Mouse (Mus musculus) intestine, embryonic 14.5 days (tissue): ENCODE results near the gene Jmjd1c. TPM values are rescaled to one million over a fixed set of nuclear protein-coding genes. Genes with fewer than 3 reads are reported as not detected.

ENCODE experiments used
- ATAC-seq: fragments of 200-750 bp; cut with Nextera tagmentation; replicated peaks from 2 replicates; pipeline ENCODE4 v1.8.0; 2017; ENCODE audit warnings: low read depth, moderate number of reproducible peaks, moderate TSS enrichment, moderate library complexity; ENCODE audit not compliant: low FRiP score, low TSS enrichment
- DNase-seq: peaks from one replicate; pipeline ENCODE4 v3.0.0-alpha.2; 2018; ENCODE audit warnings: low spot score
- H3K27ac ChIP-seq: fragments of 300-500 bp; sonication (generic); 2 replicates; pipeline ENCODE4 v1.5.1; 2014; ENCODE audit warnings: low read depth, mild to moderate bottlenecking, control low read depth
- H3K27me3 ChIP-seq: fragments of 300-500 bp; sonication (generic); replicated peaks from 2 replicates; pipeline ENCODE4 v1.6.1; 2014; ENCODE audit warnings: low read length, control low read depth; ENCODE audit not compliant: control insufficient read depth, insufficient read depth
- H3K36me3 ChIP-seq: fragments of 300-500 bp; sonication (generic); 2 replicates; pipeline ENCODE4 v1.6.1; 2014; ENCODE audit warnings: low read length, control low read depth; ENCODE audit not compliant: control insufficient read depth, insufficient read depth
- H3K4me1 ChIP-seq: fragments of 300-500 bp; sonication (generic); replicated peaks from 2 replicates; pipeline ENCODE4 v1.6.1; 2014; ENCODE audit warnings: low read length, control low read depth, mixed read lengths; ENCODE audit not compliant: control insufficient read depth, insufficient read depth
- H3K4me2 ChIP-seq: fragments of 300-500 bp; sonication (generic); 2 replicates; pipeline ENCODE4 v1.6.1; 2014; ENCODE audit warnings: low read length
- H3K4me3 ChIP-seq: fragments of 300-500 bp; sonication (generic); 2 replicates; pipeline ENCODE4 v1.5.1; 2014; ENCODE audit warnings: low read depth, low read length, control low read depth, mixed read lengths
- H3K9ac ChIP-seq: fragments of 300-500 bp; sonication (generic); 2 replicates; pipeline ENCODE4 v1.6.1; 2014; ENCODE audit warnings: mild to moderate bottlenecking, low read length
- H3K9me3 ChIP-seq: fragments of 300-500 bp; sonication (generic); 2 replicates; pipeline ENCODE4 v1.6.1; 2016; ENCODE audit warnings: low read length, control low read depth; ENCODE audit not compliant: control insufficient read depth
- WGBS: fragments of 180-500 bp; shearing (Covaris S2); extraction: QIAGEN DNeasy Blood & Tissue Kit; methylation state at CpG from one replicate; pipeline ENCODE4 v1.1.7; 2014; 5-methylcytosine and 5-hydroxymethylcytosine counted together
- polyA plus RNA-seq: library from polyadenylated mRNA; unstranded; fragments of >200 nt; fragmentation: Nextera tagmentation; extraction: Ambion mirVana; gene quantifications from 2 replicates; pipeline ENCODE4 v1.2.1, GENCODE M21; 2014

Jmjd1c gene
- polyA plus RNA-seq, 1 experiment from 2014 or later: 47.5 TPM

DNA sequence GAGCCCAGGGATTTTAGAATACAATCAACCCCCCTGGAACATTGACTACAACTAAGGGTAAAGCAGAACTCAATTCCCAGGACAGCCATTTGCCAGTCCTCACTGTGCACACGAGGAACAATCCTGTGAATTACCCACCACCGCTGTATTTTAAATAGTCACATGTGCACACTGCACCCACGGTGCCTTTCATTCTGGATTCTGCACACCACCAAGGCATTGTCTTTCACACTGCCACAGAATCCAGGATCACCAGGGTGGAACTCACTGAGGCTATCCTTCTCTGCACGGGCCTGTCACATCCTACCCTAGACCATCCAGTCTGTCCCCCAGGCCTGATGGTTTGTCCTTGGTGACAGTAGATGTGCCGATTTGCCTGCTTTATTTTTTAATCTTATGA lies 30.0 kb upstream of the Jmjd1c start:
- no peak for ATAC-seq

DNA sequence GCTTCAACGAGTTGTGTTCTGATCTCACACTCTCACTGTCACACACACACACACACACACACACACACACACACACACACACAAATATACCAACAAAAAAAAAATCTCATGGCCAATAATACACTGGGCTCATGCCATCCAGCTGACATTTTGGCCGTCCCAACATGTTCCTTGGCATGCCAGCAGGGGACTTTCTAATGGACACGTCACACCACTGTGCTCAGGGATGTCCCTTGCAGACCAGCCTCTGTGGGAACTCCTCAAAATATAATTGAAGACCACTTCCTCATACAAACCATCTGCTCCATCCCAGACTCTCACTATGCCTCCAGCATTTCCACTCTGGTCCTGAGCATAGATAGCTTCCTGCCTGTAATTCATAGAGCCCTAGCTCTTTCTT lies 29.5 kb upstream of the Jmjd1c start:
- 78% methylated on average over 3 of the region's 3 CpGs for WGBS

More for the DNA sequence above, 30.0 kb upstream of the Jmjd1c start:
- DNase-seq: no peak
- no peak overlapping the region for H3K4me2 ChIP-seq
- no peak overlapping the region for H3K27ac ChIP-seq
- no peaks in the 10 kb centered on the region for H3K36me3 ChIP-seq
- no peaks in the 10 kb centered on the region for H3K9me3 ChIP-seq
- no peaks in the 10 kb centered on the region for H3K27me3 ChIP-seq
- peaks cover 4% of the 10 kb centered on the region; the same call in 1 of the 2 replicates for H3K4me1 ChIP-seq
- 60% methylated on average over 5 of the region's 5 CpGs for WGBS
- no peak overlapping the region for H3K9ac ChIP-seq
- H3K4me3 ChIP-seq: no peak overlapping the region

DNA sequence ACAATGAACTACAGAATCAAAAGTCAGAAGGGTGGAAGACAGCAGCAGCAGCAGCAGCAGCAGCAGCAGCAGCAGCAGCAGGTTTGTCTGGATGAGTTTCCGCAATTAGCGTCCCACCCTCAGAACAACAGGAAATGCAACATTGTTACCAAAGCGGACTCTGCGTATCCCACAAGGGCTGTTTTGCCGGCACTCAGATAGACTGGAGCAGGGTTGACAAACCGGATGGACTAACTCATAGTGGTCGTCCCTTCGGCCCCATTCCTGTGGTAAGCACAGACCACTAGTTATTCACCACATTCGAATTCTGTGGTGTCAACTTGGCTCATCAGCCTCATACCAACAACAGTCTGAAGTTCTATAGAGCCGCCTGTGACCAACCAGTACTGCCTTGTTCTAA lies 26.9 kb upstream of the Jmjd1c start:
- no peak for DNase-seq
- WGBS: 89% methylated on average over 10 of the region's 10 CpGs
- no peak for ATAC-seq
- no peaks in the 10 kb centered on the region for H3K27me3 ChIP-seq
- no peak overlapping the region for H3K4me2 ChIP-seq
- H3K9ac ChIP-seq: no peak overlapping the region
- no peaks in the 10 kb centered on the region for H3K36me3 ChIP-seq
- H3K4me1 ChIP-seq: no peaks in the 10 kb centered on the region; the same call in 1 of the 2 replicates
- no peak overlapping the region for H3K27ac ChIP-seq
- no peaks in the 10 kb centered on the region for H3K9me3 ChIP-seq
- no peak overlapping the region for H3K4me3 ChIP-seq

More for the DNA sequence above, 29.5 kb upstream of the Jmjd1c start:
- Histone ChIP-seq H3K4me3 (no peak overlapping the region), H3K9me3 (no peaks in the 10 kb centered on the region), H3K4me2 (no peak overlapping the region), H3K27me3 (no peaks in the 10 kb centered on the region), H3K27ac (no peak overlapping the region), H3K9ac (no peak overlapping the region), H3K36me3 (no peaks in the 10 kb centered on the region), H3K4me1 (peaks cover 4% of the 10 kb centered on the region; the same call in 1 of the 2 replicates)
- ATAC-seq: no peak
- DNase-seq: no peak

DNA sequence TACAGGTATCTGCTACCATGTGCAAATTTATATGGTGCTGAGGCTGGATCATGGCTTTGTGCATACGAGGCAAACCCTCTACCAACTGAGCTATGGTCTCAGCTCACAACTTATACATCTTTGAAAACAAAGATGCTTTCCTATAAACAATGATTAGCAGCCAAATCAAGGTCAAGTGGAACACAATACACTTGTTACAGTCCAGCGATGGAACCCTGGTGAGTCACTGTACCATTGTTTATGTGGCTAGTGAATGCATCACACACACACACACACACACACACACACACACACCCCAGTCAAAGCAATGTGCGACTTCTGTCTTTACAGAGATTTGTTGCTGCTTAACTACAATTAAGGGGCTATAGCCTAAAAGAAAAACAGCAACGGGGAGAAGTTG lies 24.5 kb upstream of the Jmjd1c start:
- Histone ChIP-seq H3K4me2 (no peak overlapping the region), H3K27ac (no peak overlapping the region), H3K9ac (no peak overlapping the region), H3K9me3 (no peaks in the 10 kb centered on the region), H3K4me1 (no peaks in the 10 kb centered on the region), H3K36me3 (no peaks in the 10 kb centered on the region), H3K27me3 (no peaks in the 10 kb centered on the region), H3K4me3 (no peak overlapping the region)
- DNase-seq (no peak), ATAC-seq (no peak)
- whole genome bisulfite sequencing: 75% methylated on average over 4 of the region's 4 CpGs

DNA sequence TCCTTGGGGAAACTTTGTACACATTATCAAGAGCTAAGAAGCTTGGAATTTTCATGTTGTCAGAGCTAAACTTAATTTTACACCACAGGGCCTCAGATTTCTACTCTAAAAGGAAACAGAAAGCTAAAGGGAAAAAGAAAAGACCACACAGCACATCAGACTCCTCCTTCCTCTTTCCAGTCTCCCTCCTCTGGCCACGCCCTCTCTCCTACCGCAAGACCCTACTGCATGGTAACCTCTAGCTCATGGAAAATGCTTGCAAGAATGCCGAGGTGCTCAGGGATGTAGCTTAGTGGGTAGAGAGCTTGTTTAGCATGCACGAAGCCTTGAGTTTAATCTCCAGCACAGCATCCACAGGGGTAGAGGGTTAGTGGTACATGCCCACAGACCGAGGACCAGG lies 24.0 kb upstream of the Jmjd1c start:
- Histone ChIP-seq H3K36me3 (no peaks in the 10 kb centered on the region), H3K4me2 (no peak overlapping the region), H3K4me3 (no peak overlapping the region), H3K4me1 (no peaks in the 10 kb centered on the region), H3K27me3 (no peaks in the 10 kb centered on the region), H3K27ac (no peak overlapping the region), H3K9ac (no peak overlapping the region), H3K9me3 (no peaks in the 10 kb centered on the region)
- DNase-seq (no peak), ATAC-seq (no peak)
- 87% methylated on average over 5 of the region's 5 CpGs for WGBS

DNA sequence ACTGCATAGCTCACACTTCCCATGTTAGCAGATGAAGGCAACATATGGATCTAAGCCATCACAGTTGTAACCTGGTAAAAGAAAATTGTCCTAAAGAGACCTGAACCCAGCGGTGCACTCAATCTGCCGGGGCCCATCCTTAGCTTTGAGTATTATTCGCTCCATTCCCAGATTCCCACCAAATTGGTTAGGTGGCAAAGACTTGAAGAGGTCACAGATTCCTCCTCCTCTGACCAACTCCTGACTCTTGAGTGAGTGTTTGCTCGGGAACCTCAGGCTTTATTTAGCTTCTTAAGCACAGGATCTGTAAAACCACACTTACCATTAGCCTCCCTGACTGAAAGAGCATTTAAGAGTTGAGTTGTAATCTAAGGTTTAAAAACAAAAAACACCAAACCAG lies 23.3 kb upstream of the Jmjd1c start:
- WGBS: 93% methylated on average over 4 of the region's 4 CpGs
- Histone ChIP-seq H3K4me1 (no peaks in the 10 kb centered on the region), H3K27ac (no peak overlapping the region), H3K4me3 (no peak overlapping the region), H3K9ac (no peak overlapping the region), H3K4me2 (no peak overlapping the region), H3K27me3 (no peaks in the 10 kb centered on the region), H3K36me3 (no peaks in the 10 kb centered on the region), H3K9me3 (no peaks in the 10 kb centered on the region)
- no peak for ATAC-seq
- no peak for DNase-seq

DNA sequence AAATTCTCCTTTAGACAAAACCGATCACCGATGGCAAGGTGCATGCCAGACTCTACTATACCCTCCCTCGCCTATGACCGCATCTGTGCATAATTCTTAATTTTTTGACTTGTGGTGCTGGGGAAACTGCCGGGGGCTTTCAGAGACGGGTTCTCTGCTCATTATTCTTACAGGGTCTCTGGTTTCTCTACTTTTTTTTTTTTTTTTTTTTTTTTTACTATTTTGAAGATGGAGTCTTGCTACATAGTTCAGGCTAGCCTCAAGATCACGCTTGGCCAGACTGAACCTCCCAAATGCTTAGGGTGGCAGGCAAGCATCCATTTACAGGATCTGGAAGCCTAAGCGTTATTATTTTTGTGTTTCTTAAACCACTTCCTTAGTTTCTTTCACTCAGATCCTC lies 22.3 kb upstream of the Jmjd1c start:
- H3K4me2 ChIP-seq: no peak overlapping the region
- ATAC-seq (no peak), DNase-seq (no peak)
- no peak overlapping the region for H3K4me3 ChIP-seq
- H3K27me3 ChIP-seq: no peaks in the 10 kb centered on the region
- WGBS: 93% methylated on average over 8 of the region's 8 CpGs
- no peaks in the 10 kb centered on the region; the same call in 1 of the 2 replicates for H3K4me1 ChIP-seq
- H3K36me3 ChIP-seq: no peaks in the 10 kb centered on the region
- no peak overlapping the region for H3K27ac ChIP-seq
- H3K9me3 ChIP-seq: no peaks in the 10 kb centered on the region
- no peak overlapping the region for H3K9ac ChIP-seq

DNA sequence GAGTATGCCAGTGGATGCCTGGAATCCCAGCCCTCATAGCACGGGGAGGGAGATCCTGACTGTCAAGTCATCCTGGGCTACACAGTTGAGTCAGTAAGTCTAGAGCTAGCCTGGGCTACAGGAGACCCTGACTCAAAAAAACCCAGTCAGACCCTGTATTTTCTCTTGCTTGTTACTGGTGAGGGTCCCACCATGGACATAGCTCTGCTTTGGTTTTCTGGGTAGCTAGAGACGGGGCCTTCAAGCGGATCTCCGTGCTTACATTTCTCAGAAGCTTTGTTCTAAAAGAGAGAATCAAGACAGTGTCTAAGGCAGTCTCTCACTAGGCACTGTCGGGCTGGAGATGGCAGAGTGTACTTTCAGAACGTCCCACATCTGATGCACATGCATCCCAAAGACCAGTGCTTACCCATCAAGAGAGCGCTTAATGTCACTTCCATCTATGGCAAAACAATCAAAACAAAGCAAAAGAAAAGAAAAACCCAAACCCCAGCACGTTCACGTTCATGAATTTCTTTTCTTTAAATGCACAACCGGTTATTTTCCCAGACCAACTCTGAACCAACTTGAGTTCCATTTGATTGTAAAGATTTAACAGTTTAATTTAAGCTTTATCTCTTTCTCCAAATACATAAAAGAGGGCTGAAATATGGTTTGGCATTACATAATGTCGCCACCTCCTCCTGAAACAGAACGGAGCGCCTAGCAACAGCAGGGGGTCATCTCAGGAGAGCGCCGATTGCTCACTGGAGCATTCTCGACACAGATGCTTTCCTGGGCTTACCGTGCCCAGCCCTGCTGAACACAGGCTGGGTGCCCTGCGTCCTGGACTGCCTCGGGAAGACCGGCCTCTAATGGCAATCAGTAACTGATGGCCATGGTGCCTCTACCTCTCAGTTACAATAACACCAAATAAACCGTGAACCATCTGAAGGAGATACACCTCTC lies 19.7 kb upstream of the Jmjd1c start:
- Histone ChIP-seq H3K27ac (no peak overlapping the region), H3K4me1 (peaks cover 5% of the 10 kb centered on the region), H3K4me3 (no peak overlapping the region), H3K27me3 (no peaks in the 10 kb centered on the region), H3K36me3 (no peaks in the 10 kb centered on the region), H3K9me3 (no peaks in the 10 kb centered on the region), H3K9ac (no peak overlapping the region), H3K4me2 (no peak overlapping the region)
- 71% methylated on average over 21 of the region's 21 CpGs for WGBS
- ATAC-seq: no peak
- no peak for DNase-seq

DNA sequence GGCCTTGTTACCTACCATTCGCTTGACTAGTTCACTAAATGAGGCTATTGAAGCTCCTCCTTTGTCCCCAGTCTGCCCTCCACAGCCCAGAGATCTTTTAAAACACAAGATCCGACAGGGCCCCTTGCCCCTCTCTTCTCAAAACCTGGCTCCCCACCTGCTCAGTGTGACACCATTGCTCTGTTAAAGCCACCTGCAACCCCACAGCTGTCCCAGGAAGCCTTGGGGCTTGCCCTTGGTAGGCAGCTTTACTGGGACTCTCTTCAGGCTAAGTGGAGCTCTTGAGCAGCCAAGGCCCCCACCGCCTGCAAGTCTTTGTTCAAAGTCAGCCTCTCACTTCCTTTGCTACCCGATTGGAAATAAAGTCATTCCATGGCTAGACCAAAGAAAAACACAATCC lies 16.9 kb upstream of the Jmjd1c start:
- no peak overlapping the region for H3K4me2 ChIP-seq
- H3K36me3 ChIP-seq: no peaks in the 10 kb centered on the region
- peaks cover 8% of the 10 kb centered on the region for H3K4me1 ChIP-seq
- no peak overlapping the region for H3K9ac ChIP-seq
- no peak overlapping the region for H3K4me3 ChIP-seq
- no peak for ATAC-seq
- H3K9me3 ChIP-seq: no peaks in the 10 kb centered on the region
- no peak overlapping the region for H3K27ac ChIP-seq
- no peaks in the 10 kb centered on the region for H3K27me3 ChIP-seq
- no peak for DNase-seq
- WGBS: 71% methylated on average over 4 of the region's 4 CpGs
